Mouse (Mus musculus) neutrophil, adult 59 days (primary cell): ENCODE results near the gene Cybrd1. TPM values are rescaled to one million over a fixed set of nuclear protein-coding genes. Genes with fewer than 3 reads are reported as not detected.

ENCODE experiments used
- total RNA-seq, 2 experiments: library from RNA; stranded (reverse); gene quantifications; 1 replicate in 1 of 2; 2 replicates in 1 of 2; pipeline ENCODE4 v1.2.4; 2023

Gene Cybrd1
- total RNA-seq = under 1 TPM; 0.13 to 0.15 TPM

DNA sequence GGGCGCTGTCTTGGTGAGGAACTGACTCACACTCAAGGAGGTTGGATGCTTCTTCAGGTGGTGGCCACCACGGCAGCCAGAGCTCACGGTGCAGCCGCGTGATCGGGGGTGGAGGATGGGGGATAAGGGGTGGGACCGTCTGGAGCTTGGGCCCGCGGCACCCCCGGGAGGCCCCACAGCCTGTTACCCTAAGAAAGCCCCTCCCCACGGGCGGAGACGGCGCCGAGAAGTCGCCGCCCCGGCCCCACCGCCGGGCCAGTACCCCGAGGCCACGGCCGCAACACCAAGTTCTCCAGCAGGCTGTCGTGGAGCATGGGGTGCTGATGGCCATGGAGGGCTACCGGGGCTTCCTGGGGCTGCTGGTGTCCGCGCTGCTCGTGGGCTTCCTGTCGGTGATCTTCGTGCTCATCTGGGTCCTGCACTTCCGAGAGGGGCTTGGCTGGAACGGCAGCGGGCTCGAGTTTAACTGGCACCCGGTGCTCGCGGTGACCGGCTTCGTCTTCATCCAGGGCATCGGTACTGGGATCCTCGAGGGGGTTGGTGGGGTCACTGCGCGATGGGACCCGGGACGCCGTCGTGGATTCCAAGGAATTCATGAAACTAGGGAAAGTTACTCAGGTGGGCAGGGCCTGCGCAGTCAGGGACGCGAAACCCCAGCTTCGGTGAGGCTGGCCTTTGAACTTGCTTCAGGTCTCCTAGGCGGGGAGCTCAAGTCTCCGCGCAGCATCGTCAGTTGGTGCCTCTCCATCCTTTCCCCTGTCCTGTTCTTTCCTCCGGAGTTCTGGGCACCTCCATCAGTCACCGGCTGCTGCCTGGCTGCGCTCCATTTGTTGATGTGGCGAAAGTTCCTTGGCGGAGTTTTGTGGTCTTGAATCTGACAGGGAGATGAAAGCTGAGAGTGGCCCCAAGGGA is at the start of gene Cybrd1:
Gene Cybrd1, plus strand, starts transcription at position 127 of the 912 bp plus-strand sequence.

Other genes with a start within 250 kb of the Cybrd1 start
- gene Dcaf17, start 62.6 kb upstream of the Cybrd1 start, total RNA-seq = 10 to 100 TPM in 1 of 2 experiments, 1 to 10 TPM in 1; 8.9 to 12.8 TPM
- 1 to 10 TPM; 6.3 to 7.1 TPM for gene Mettl8, start 62.3 kb upstream of the Cybrd1 start, total RNA-seq
- 10 to 100 TPM; 77.5 to 79.1 TPM for gene Dync1i2, start 93.8 kb downstream of the Cybrd1 start, total RNA-seq
- 10 to 100 TPM; 56.8 to 63.4 TPM for gene Slc25a12, start 249.8 kb downstream of the Cybrd1 start, total RNA-seq